Mouse (Mus musculus) heart, postnatal 0 days (tissue): ENCODE results near the gene 1700061G19Rik.

ENCODE experiments used
- CTCF ChIP-seq: IDR thresholded peaks from 2 replicates; pipeline ENCODE4 v1.5.1; 2016; ENCODE audit warnings: antibody characterized with exemption, control low read depth, low read depth
- EP300 ChIP-seq: IDR thresholded peaks from 2 replicates; pipeline ENCODE4 v1.6.1; 2016; ENCODE audit warnings: antibody characterized with exemption, low read depth

DNA sequence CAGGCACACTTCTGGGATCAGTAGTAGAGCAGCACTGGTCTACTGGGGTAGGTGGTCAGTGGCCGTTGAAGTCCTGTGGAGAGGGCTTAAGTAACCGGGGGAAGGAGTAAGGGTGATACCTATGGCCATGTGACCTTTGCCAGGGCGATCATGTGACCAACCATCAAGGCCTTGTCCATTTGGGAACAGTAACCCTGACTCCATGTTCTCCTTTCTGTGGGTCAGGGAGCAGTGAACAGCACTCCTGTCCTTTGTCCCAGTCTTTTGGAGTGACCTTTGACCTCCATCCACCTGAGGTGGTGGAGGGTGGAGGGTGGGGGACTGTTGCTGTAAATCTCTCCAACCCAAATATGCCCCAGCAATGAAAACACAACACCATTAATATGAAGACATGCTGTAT is 1.2 kb downstream of the 1700061G19Rik start:
- no peak for TF ChIP-seq CTCF
- no peak for TF ChIP-seq EP300
